Mouse (Mus musculus) neural tube, embryonic 11.5 days (tissue): ENCODE measurements around the gene Tspan13. TPM values are rescaled to one million over a fixed set of nuclear protein-coding genes. Genes with fewer than 3 reads are reported as not detected.

Source experiments
- ATAC-seq: fragments of 200-750 bp; cut with Nextera tagmentation; 2 replicates; pipeline ENCODE4 v1.8.0; 2017; ENCODE audit warnings: moderate number of reproducible peaks, mild to moderate bottlenecking, moderate TSS enrichment, moderate library complexity; ENCODE audit not compliant: insufficient read depth, low FRiP score, low TSS enrichment
- DNase-seq: peaks from one replicate; pipeline ENCODE4 v3.0.0-alpha.2; 2015; ENCODE audit warnings: low spot score
- H3K27ac ChIP-seq: fragments of 300-500 bp; sonication (generic); 2 replicates; pipeline ENCODE4 v1.5.1; 2014; ENCODE audit warnings: low read depth, mild to moderate bottlenecking, low read length
- H3K27me3 ChIP-seq: fragments of 300-500 bp; sonication (generic); 2 replicates; pipeline ENCODE4 v1.6.1; 2014; ENCODE audit warnings: mild to moderate bottlenecking, low read length, mixed read lengths; ENCODE audit not compliant: control insufficient read depth, insufficient read depth
- H3K36me3 ChIP-seq: fragments of 300-500 bp; sonication (generic); 2 replicates; pipeline ENCODE4 v1.6.1; 2014; ENCODE audit warnings: mild to moderate bottlenecking, low read length, moderate library complexity, mixed read lengths; ENCODE audit not compliant: control insufficient read depth, insufficient read depth
- H3K4me1 ChIP-seq: fragments of 300-500 bp; sonication (generic); 2 replicates; pipeline ENCODE4 v1.6.1; 2014; ENCODE audit warnings: low read length, mixed read lengths; ENCODE audit not compliant: control insufficient read depth, insufficient read depth
- H3K4me2 ChIP-seq: fragments of 300-500 bp; sonication (generic); 2 replicates; pipeline ENCODE4 v1.6.1; 2014; ENCODE audit warnings: low read depth, mild to moderate bottlenecking, moderate library complexity
- H3K4me3 ChIP-seq: fragments of 300-500 bp; sonication (generic); 2 replicates; pipeline ENCODE4 v1.5.1; 2014; ENCODE audit warnings: low read depth, low read length
- H3K9ac ChIP-seq: fragments of 300-500 bp; sonication (generic); 2 replicates; pipeline ENCODE4 v1.6.1; 2014; ENCODE audit warnings: mild to moderate bottlenecking, low read length
- H3K9me3 ChIP-seq: fragments of 300-500 bp; sonication (generic); 2 replicates; pipeline ENCODE4 v1.6.1; 2016; ENCODE audit warnings: low read length; ENCODE audit not compliant: control insufficient read depth
- WGBS: fragments of 180-500 bp; shearing (Covaris S2); extraction: QIAGEN DNeasy Blood & Tissue Kit; methylation state at CpG from one replicate; pipeline ENCODE4 v1.1.7; 2014; 5-methylcytosine and 5-hydroxymethylcytosine counted together
- polyA plus RNA-seq: library from polyadenylated mRNA; unstranded; fragments of >200 nt; fragmentation: Nextera tagmentation; extraction: Ambion mirVana; gene quantifications from 2 replicates; pipeline ENCODE4 v1.2.1, GENCODE M21; 2014

Tspan13 gene
- polyA plus RNA-seq, 1 experiment from 2014 or later: 158 TPM

DNA sequence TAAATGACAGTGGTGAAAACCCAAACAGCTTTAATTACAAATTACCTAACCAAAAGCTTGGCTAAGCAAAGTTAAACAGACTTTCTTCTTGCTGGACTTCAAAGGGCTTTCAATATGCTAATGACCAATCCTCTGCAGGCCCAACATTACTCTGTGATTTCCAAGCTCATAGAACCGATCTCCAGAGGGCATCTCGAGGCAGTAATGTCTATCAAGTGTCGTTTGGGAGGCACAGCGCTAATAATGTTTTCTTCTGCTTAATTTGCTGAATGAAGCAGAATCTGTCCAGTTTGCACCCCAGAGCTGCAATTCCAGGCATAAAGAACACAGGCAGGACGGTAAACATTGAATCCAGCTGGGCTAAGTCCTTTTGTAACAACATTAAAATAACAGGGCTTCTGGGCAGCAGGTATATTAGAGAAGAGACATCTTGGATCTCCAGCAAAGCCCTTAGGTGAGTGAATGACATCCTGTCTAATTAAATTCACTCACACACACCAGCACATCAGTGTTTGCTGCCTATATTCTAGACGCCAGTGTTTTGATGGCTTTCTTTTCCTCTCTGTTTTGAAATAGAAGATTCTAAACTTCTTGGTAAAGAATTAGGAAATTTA, 64.6 kb downstream of the Tspan13 start:
- ATAC-seq (no peak), DNase-seq (no peak)
- Histone ChIP-seq H3K36me3 (no peaks in the 10 kb centered on the region), H3K9me3 (no peaks in the 10 kb centered on the region), H3K4me3 (no peak overlapping the region), H3K9ac (no peak overlapping the region), H3K4me1 (0 out of 2 replicates have a peak, but pooled peaks cover 5% of the 10 kb centered on the region), H3K4me2 (no peak overlapping the region), H3K27ac (no peak overlapping the region), H3K27me3 (no peaks in the 10 kb centered on the region)
- WGBS: 49% methylated on average over 6 of the region's 6 CpGs

- WGBS: 84% methylated on average over 3 of the region's 3 CpGs
- no peak for DNase-seq
- Histone ChIP-seq H3K4me2 (no peak overlapping the region), H3K27ac (no peak overlapping the region), H3K9me3 (no peaks in the 10 kb centered on the region), H3K36me3 (no peaks in the 10 kb centered on the region), H3K4me3 (no peak overlapping the region), H3K9ac (no peak overlapping the region), H3K4me1 (no peaks in the 10 kb centered on the region), H3K27me3 (no peaks in the 10 kb centered on the region)
- ATAC-seq: no peak
These were observed 66.4 kb downstream of the Tspan13 start for GRCm38 (mm10) chr12:35975898-35976297.

- no peaks in the 10 kb centered on the region for H3K36me3 ChIP-seq
- DNase-seq (no peak), ATAC-seq (no peak)
- no peaks in the 10 kb centered on the region for H3K27me3 ChIP-seq
- H3K9ac ChIP-seq: no peak overlapping the region
- no peak overlapping the region for H3K27ac ChIP-seq
- no peaks in the 10 kb centered on the region for H3K9me3 ChIP-seq
- H3K4me2 ChIP-seq: no peak overlapping the region
- 83% methylated on average over 7 of the region's 7 CpGs for WGBS
- H3K4me3 ChIP-seq: no peak overlapping the region
- no peaks in the 10 kb centered on the region for H3K4me1 ChIP-seq
These were observed 75.5 kb downstream of the Tspan13 start for GRCm38 (mm10) chr12:35966768-35967141.

GRCm38 (mm10) chr12:35966098-35966767, 76.1 kb downstream of the Tspan13 start:
- Histone ChIP-seq H3K4me3 (no peak overlapping the region), H3K9ac (no peak overlapping the region), H3K27me3 (no peaks in the 10 kb centered on the region), H3K4me1 (no peaks in the 10 kb centered on the region), H3K27ac (no peak overlapping the region), H3K9me3 (no peaks in the 10 kb centered on the region), H3K4me2 (no peak overlapping the region), H3K36me3 (no peaks in the 10 kb centered on the region)
- ATAC-seq (no peak), DNase-seq (no peak)
- WGBS: 56% methylated on average over 7 of the region's 7 CpGs

Other genes with a start within 250 kb of the Tspan13 start
- not detected in 2 replicates for gene Agr3, start 116.9 kb downstream of the Tspan13 start, polyA plus RNA-seq
- not detected in 2 replicates for gene Agr2, start 49.6 kb downstream of the Tspan13 start, polyA plus RNA-seq
- gene Ankmy2, start 114.6 kb upstream of the Tspan13 start, polyA plus RNA-seq: 23.1 and 29.1 TPM in 2 replicates
- gene Bzw2, start 115.6 kb upstream of the Tspan13 start, polyA plus RNA-seq: 291 and 303 TPM in 2 replicates
- gene Lrrc72, start 210.9 kb upstream of the Tspan13 start, polyA plus RNA-seq: not detected in 2 replicates